Mouse (Mus musculus): ENCODE results near the gene Gas1.

DNA sequence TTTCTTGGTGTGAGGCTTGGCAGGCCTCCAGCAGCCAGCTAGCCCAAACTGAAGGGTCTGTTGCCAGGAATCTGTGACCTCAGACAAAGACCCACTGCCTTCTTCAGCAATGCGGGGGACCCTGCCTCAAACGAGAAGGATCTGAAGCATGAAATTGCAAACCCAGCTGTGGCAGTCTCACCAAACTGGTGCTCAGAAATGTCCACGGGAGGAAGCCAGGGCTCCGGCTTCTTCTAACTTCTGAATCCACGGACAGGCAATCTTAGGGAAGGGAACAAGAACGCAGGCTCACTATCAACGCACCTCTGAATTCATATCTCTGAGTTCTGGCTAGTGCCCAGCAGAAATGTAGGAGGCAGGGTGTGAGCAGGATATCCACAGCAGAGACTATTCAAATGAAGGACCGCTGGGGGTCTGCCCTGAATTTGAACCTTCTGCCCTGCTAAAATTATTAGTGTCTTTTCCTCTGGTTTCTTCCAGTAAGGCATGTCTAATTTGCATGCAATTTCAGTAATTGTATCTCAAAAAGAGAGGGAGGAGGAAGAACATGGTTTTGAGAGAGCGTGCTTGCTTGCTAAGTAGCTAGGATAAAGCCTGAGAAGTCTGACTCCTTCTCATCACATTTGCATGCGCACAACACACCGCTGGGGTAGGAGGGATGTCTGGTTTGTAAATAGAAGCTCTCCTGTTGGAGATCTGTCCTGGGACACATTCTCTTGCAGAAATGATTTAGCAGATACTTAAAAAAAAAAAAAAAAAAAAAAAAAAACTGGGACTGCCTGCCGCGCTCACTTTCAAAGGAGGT is 51.5 kb downstream of the Gas1 start:
- TF ChIP-seq CTCF (conservative IDR thresholded peaks at IDR 0.05; ENCODE audit: low read length) = no peak
- no peak for TF ChIP-seq POU5F1 (IDR thresholded peaks at IDR 0.05; ENCODE audit: borderline replicate concordance, low read length)

Measured in E14TG2a.4 (cell line).